Mouse (Mus musculus) olfactory bulb, adult 2 months (tissue): ENCODE measurements at regions not wholly inside any gene's neighbourhood (a gene's known extent, or its start where the extent isn't known, plus 50 kb on each side); places are given as distances from the start of the nearest gene placed in this dataset.

Experiments
- CTCF ChIP-seq: fragments of 200-500 bp; IDR thresholded peaks from 2 replicates; pipeline ENCODE4 v1.5.1; 2012; ENCODE audit warnings: low read depth, mild to moderate bottlenecking, low read length, moderate library complexity; ENCODE audit not compliant: insufficient read depth
- POLR2A ChIP-seq: fragments of 200-500 bp; IDR thresholded peaks from 2 replicates; pipeline ENCODE4 v1.6.1; 2012; ENCODE audit warnings: mild to moderate bottlenecking, low read depth, low read length, moderate library complexity; ENCODE audit not compliant: insufficient read depth

DNA sequence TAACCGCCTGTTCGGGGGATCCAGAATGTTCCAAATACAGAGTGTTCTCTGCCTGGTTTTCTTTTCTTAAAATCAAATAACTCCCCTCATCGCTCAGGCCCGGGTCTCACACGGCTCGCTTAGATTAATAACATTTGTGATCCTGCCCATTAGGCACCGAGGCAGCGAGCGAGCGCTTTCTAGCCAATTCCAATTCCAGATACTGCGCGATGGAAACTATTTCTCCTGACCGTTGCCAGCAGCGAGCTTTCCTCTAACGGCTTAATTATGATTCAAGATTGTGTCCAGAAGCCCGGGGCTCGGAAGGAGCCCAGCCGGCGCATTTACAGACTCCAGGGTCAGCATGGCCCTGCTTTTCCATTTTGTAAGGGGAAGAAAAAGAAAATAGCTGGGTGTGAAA lies 136.6 kb upstream of the Gsc start:
- TF ChIP-seq POLR2A, result no peak
- TF ChIP-seq CTCF, result no peak
